Mouse (Mus musculus) cerebellum, adult 2 months (tissue): ENCODE measurements around the gene Tmeff2. TPM values are rescaled to one million over a fixed set of nuclear protein-coding genes. Genes with fewer than 3 reads are reported as not detected.

ENCODE experiments used
- DNase-seq, 2 experiments: peaks; one replicate each; pipeline ENCODE4 v3.0.0; 2021
- H3K27ac ChIP-seq: fragments of 200-500 bp; 2 replicates; pipeline ENCODE4 v1.5.1; 2012; ENCODE audit warnings: low read length, control low read depth, inconsistent platforms; ENCODE audit not compliant: insufficient read depth
- H3K27me3 ChIP-seq: fragments of 200-500 bp; 2 replicates; pipeline ENCODE4 v1.6.1; 2012; ENCODE audit warnings: inconsistent platforms, mild to moderate bottlenecking, low read length, moderate library complexity; ENCODE audit not compliant: control insufficient read depth, insufficient read depth
- H3K4me1 ChIP-seq: fragments of 200-500 bp; 2 replicates; pipeline ENCODE4 v1.6.1; 2011; ENCODE audit warnings: low read length; ENCODE audit not compliant: control insufficient read depth, insufficient read depth
- H3K4me3 ChIP-seq: fragments of 200-500 bp; replicated peaks from 2 replicates; pipeline ENCODE3; 2011; ENCODE audit warnings: mild to moderate bottlenecking, low read depth, low read length, control low read depth; ENCODE audit not compliant: insufficient read depth
- CTCF ChIP-seq: fragments of 200-500 bp; IDR thresholded peaks from 2 replicates; pipeline ENCODE4 v1.5.1; 2011; ENCODE audit warnings: low read depth, mild to moderate bottlenecking, control low read depth, low read length, moderate library complexity, borderline replicate concordance; ENCODE audit not compliant: insufficient read depth
- POLR2A ChIP-seq: fragments of 200-500 bp; IDR thresholded peaks from 2 replicates; pipeline ENCODE4 v1.6.1; 2011; ENCODE audit warnings: low read length, control low read depth, borderline replicate concordance; ENCODE audit not compliant: insufficient read depth
- WGBS: fragments of 180-500 bp; shearing (Covaris S2); methylation state at CpG from one replicate; pipeline ENCODE4 v1.1.7; 2018; 5-methylcytosine and 5-hydroxymethylcytosine counted together
- polyA plus RNA-seq: library from polyadenylated mRNA; depleted of rRNA; stranded (reverse); fragments of >200 nt; gene quantifications from 2 replicates; pipeline ENCODE4 v1.2.3, GENCODE M21; 2012

Gene Tmeff2
- polyA plus RNA-seq, 1 experiment = 67.0 TPM

DNA sequence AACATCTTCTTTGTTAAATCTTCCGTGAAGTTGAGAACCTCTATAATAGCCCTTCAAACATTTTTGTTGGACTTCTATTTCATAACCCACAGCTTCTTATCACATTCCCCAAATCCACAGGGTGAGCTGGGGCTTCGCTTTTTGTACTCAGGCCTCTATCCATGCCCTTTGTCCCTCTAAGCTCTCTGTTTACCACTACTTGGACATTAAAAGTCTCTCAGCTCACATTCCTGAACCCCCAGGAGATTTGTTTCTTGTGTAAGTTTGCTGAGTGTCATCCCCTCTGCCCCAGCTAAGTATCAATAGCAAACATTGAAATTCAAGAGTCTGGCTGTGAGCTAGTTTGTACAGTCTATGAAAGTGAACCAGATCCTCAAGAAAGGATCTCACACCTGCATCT lies 90.2 kb downstream of the Tmeff2 start:
- TF ChIP-seq CTCF (no peak), POLR2A (no peak)
- Histone ChIP-seq H3K4me3 (no peak overlapping the region), H3K4me1 (no peaks in the 10 kb centered on the region), H3K27ac (no peak overlapping the region), H3K27me3 (no peaks in the 10 kb centered on the region)
- 90% methylated on average over 2 of the region's 2 CpGs for WGBS
- no peak for DNase-seq

DNA sequence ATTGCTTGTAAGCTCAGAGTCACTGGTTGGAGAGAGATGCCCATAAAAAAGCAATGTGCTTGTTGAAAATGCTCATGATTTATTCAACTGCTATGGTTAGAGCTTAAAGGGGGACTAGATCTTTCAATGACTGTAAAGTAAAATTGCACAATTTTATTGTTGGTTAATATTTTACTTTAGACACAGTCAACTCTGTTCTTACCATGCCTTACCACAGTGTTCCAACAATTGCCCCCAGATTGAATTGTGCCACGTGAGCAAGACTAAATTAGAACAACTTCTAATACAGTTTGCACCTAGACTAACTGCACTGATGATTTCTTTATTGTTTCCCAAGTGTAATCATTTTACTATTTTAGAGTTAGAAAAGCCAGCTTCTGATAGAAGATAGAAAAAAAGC lies 94.1 kb downstream of the Tmeff2 start:
- DNase-seq = no peak
- no peak overlapping the region for H3K4me3 ChIP-seq
- TF ChIP-seq POLR2A (no peak), CTCF (no peak)
- no peak overlapping the region for H3K27ac ChIP-seq
- H3K4me1 ChIP-seq = no peaks in the 10 kb centered on the region
- WGBS = 91% methylated on average over 1 of the region's 1 CpGs
- H3K27me3 ChIP-seq = no peaks in the 10 kb centered on the region

DNA sequence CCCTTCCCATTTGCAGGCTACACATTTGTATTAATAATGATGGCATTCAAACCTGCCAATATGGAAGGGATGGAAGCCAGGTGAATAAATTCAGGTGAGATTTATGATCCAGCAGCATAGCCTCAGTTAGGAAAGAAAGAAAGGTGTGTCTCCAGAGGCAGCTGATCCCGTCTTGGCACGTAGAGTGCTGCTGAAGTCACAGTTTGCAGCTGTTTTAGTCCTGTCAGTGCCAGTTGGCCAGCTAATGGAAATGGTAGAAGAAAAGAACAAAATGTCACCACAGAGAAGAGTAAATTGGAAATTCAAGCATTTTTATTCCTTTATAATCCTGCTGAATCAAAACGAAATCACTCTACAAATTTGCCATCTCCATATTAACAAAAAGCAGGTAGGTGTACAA lies 99.3 kb downstream of the Tmeff2 start:
- no peak for DNase-seq
- Histone ChIP-seq H3K27me3 (no peaks in the 10 kb centered on the region), H3K4me3 (no peak overlapping the region), H3K27ac (no peak overlapping the region), H3K4me1 (no peaks in the 10 kb centered on the region)
- TF ChIP-seq POLR2A (no peak), CTCF (no peak)
- 90% methylated on average over 3 of the region's 3 CpGs for WGBS

DNA sequence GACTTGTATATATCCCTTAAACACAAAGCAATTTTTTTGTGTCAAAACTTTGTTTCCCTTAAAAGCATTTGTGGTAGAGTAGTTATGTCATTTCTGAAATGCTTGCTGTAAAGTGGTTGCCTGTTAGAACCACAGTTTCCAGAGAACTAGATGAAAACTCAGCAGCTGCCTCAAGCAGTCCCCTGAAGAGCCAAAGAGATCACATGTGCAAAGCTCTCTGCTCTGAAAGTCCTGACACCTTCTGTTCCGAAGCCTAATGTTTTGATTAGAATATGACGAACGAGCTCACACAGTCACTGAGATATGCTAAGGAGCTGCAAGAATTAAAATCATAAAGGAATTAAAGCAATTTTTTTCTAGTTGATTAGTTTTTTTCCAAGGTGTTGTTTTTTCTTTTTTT lies 107.9 kb downstream of the Tmeff2 start:
- DNase-seq = peak in 1 of 2 experiments; percentile 21
- H3K27ac ChIP-seq = no peak overlapping the region
- WGBS = 22% methylated on average over 3 of the region's 3 CpGs
- no peaks in the 10 kb centered on the region for H3K4me1 ChIP-seq
- H3K4me3 ChIP-seq = no peak overlapping the region
- TF ChIP-seq POLR2A (no peak), CTCF (no peak)
- no peaks in the 10 kb centered on the region for H3K27me3 ChIP-seq

DNA sequence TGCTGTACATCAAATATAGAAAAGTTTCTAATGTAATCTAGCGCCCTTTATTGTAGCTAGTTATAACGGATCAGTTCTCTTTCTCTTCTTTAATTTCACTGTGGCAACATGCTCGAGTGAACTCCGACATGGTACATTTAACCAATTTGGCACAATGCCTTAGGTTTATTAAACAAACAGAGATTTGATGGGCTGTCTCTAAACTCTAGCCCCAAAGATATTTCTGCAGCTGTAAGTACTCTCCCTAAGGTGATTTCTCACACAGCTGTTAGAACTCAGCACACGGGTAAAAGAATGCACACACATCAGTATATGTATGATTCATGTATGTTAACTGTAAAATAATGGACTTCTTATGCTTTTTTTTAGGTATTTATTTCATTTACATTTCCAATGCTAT lies 139.8 kb downstream of the Tmeff2 start:
- DNase-seq = no peak
- no peak overlapping the region for H3K4me3 ChIP-seq
- H3K4me1 ChIP-seq = no peaks in the 10 kb centered on the region
- H3K27ac ChIP-seq = no peak overlapping the region
- H3K27me3 ChIP-seq = no peaks in the 10 kb centered on the region
- WGBS = 32% methylated on average over 5 of the region's 5 CpGs
- TF ChIP-seq CTCF = no peak
- TF ChIP-seq POLR2A = no peak

DNA sequence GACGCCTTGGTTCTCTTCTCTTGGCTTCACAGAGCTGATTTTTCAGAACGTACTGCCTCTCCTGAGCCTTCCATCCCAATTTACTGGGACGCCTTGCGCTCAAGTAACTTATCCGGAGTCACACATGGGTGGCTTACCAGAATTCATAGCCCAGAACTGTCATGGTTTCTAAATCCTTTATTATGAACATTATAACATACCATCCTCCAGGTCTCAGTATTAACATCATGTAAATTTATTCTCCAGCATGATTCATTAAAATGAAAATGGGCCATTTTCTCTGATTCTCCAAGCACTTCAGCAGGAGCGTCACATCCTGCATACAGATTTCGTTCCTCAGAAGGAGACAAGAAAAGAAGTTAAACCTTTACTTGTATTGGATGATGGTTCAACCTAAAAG lies 144.4 kb downstream of the Tmeff2 start:
- WGBS = 93% methylated on average over 7 of the region's 7 CpGs
- no peak overlapping the region for H3K4me3 ChIP-seq
- TF ChIP-seq POLR2A (no peak), CTCF (no peak)
- H3K4me1 ChIP-seq = no peaks in the 10 kb centered on the region
- no peak overlapping the region for H3K27ac ChIP-seq
- H3K27me3 ChIP-seq = no peaks in the 10 kb centered on the region
- DNase-seq = no peak

DNA sequence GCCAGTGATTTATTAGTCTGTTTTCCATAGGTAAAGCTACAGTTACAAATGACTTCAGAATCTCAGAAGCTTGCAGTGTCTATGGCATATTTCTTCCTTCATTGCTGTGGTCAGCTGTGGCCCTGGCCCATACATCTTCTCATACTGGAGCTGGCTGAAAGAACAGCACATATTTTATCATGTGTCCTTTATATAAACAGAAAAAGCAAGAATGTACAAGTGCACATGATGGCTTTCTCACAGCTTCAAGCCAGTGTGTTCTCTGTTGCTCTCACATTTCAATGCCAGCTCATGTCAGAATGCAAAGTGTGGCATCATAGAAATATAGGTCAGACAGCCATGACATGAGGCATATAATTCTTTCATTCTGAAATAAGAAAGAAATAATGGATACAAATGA lies 164.1 kb downstream of the Tmeff2 start:
- Histone ChIP-seq H3K4me1 (no peaks in the 10 kb centered on the region), H3K4me3 (no peak overlapping the region), H3K27me3 (no peaks in the 10 kb centered on the region), H3K27ac (no peak overlapping the region)
- no peak for TF ChIP-seq POLR2A
- TF ChIP-seq CTCF = no peak
- DNase-seq = no peak

DNA sequence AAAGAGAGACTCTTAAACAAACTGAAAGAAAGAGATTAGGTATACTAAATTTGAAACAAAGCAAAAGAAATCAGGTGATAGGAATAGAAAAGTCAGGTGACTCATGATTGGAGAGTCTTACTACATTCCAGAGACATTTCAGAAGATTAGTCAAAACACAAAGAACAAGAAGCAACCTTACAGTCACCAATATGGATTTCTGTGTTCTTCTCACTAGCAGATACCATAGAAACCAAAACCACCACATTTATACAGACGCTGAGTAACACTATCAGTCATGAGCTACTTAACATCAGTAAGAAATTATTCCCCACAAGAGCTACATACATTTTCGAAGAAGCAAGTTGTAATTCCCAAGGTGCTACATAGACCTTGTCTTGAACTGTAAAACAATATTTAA lies 165.2 kb downstream of the Tmeff2 start:
- Histone ChIP-seq H3K4me3 (no peak overlapping the region), H3K27ac (no peak overlapping the region), H3K4me1 (no peaks in the 10 kb centered on the region), H3K27me3 (no peaks in the 10 kb centered on the region)
- DNase-seq = no peak
- WGBS = 93% methylated on average over 2 of the region's 2 CpGs
- TF ChIP-seq POLR2A = no peak
- TF ChIP-seq CTCF = no peak
